Mouse (Mus musculus) CD4-positive, CD25-positive, alpha-beta regulatory T cell, adult 2 months (primary cell): Measurements from ENCODE around the gene Gm49368.

ENCODE experiments used
- DNase-seq: peaks from one replicate; pipeline ENCODE4 v3.0.0-alpha.2; 2012; ENCODE audit warnings: low read depth, low spot score

The Gm49368 gene

GRCm38 (mm10) chr7:128132148-128132547 lies 69.7 kb downstream of the Gm49368 start:
- DNase-seq, result no peak

DNA sequence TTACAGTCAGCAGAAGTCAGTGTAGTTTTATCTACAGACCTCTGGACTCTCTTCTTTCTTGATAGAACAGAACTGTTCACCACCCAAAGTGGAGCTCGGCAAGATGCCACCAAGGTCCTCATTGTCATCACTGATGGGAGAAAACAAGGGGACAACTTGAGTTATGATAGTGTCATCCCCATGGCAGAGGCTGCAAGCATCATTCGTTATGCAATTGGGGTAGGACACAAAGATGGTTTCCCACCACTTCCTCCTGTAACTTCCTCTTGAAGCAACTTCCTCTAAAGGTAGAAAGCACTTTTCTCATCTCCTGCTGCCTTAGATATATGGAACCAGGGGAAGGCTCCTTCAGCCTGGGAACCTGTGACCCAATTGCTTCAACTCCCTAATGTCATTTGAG lies 71.1 kb downstream of the Gm49368 start:
- DNase-seq, result peak; percentile 25

- DNase-seq, result no peak
Observed at GRCm38 (mm10) chr7:128136927-128137326, 74.4 kb downstream of the Gm49368 start.

DNA sequence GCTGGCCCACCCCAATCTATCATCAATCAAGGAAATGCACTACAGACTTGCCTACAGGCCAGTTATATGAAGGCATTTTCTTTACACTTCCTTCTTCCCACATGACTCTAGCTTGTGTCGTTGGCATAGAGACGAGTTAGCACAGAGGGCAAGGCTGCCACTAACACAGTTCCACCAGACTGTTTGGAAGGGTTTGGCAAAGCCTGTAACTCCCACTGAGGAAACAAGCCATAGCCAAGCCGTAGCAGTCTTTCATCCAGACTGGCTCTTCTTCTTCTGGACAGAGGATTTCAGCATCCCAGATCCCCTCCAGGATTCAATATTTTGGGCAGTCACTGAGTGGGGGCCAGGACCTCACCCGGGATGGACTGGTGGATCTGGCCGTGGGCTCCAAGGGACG lies 77.1 kb downstream of the Gm49368 start:
- DNase-seq, result no peak

GRCm38 (mm10) chr7:128150970-128151369 lies 88.5 kb downstream of the Gm49368 start:
- no peak for DNase-seq

DNA sequence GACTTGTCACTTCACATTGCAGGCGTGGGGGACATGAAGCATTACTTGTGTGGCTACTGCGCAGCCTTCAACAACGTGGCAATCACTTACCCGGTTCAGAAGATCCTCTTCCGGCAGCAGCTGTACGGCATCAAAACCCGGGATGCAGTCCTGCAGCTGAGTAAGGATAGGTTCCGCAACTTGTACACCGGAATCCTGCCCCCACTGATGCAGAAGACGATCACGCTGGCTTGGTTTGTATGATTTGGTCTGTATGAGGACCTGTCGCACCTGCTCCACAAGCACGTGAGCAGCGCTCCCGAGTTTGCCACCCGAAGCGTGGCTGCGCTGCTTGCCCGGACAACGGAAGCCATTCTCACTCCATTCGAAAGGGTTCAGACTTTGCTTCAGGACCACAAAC lies 91.6 kb downstream of the Gm49368 start, which contains the start of gene Itgad:
Itgad (plus strand) TSS at position 301 of the 400 bp plus-strand sequence.
- no peak for DNase-seq

GRCm38 (mm10) chr7:128154924-128155323 lies 92.4 kb downstream of the Gm49368 start:
- no peak for DNase-seq

GRCm38 (mm10) chr7:128158688-128159354 lies 96.3 kb downstream of the Gm49368 start:
- peak; percentile 11 for DNase-seq

DNA sequence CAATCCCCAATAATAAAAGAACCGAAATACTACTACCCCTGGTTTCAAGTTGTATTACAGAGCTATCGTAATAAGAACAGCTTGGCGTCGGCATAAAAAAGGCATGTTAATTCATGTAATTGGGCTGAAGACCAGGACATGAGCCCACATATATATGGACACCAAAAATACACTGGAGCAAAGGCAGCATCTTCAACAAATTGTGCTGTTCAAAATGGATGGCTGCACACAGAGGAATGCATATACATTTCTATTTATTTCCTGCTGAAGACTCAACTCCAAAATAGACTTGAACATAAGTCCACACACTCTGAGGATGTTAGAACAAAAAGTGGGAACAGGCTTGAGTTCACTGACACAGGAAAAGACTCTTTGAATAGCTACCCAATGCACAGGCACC lies 101.5 kb downstream of the Gm49368 start:
- no peak for DNase-seq

- DNase-seq, result peak; percentile 39
Observed at GRCm38 (mm10) chr7:128166391-128166790, 103.9 kb downstream of the Gm49368 start.

GRCm38 (mm10) chr7:128169996-128170395 lies 107.5 kb downstream of the Gm49368 start:
- no peak for DNase-seq
